Mouse (Mus musculus) spleen, adult 2 months (tissue): Measurements from ENCODE around the gene Rab6a. TPM values are rescaled to one million over a fixed set of nuclear protein-coding genes. Genes with fewer than 3 reads are reported as not detected.

ENCODE experiments used
- DNase-seq, 2 experiments: peaks; one replicate each; pipeline versions ENCODE4 v3.0.0 to v3.0.0-alpha.2; 2012 to 2021; ENCODE audit warnings: low spot score in 2 of 2, low read depth in 1 of 2
- H3K27ac ChIP-seq: fragments of 200-500 bp; 2 replicates; pipeline ENCODE4 v1.5.1; 2012; ENCODE audit warnings: low read length, inconsistent platforms; ENCODE audit not compliant: insufficient read depth
- H3K27me3 ChIP-seq: fragments of 200-500 bp; 2 replicates; pipeline ENCODE4 v1.6.1; 2012; ENCODE audit warnings: mild to moderate bottlenecking, moderate library complexity, low read length, inconsistent platforms; ENCODE audit not compliant: control insufficient read depth, insufficient read depth
- H3K36me3 ChIP-seq: fragments of 200-500 bp; 2 replicates; pipeline ENCODE4 v1.6.1; 2012; ENCODE audit warnings: mild to moderate bottlenecking, low read length, inconsistent platforms; ENCODE audit not compliant: control insufficient read depth, insufficient read depth
- H3K4me1 ChIP-seq: fragments of 200-500 bp; 2 replicates; pipeline ENCODE4 v1.6.1; 2011; ENCODE audit warnings: inconsistent platforms; ENCODE audit not compliant: control insufficient read depth, insufficient read depth, insufficient read length
- H3K4me3 ChIP-seq: fragments of 200-500 bp; 2 replicates; pipeline ENCODE4 v1.5.1; 2011; ENCODE audit warnings: mild to moderate bottlenecking, inconsistent platforms; ENCODE audit not compliant: insufficient read depth, insufficient read length; ENCODE audit errors: extremely low read depth
- CTCF ChIP-seq: fragments of 200-500 bp; IDR thresholded peaks from 2 replicates; pipeline ENCODE4 v1.5.1; 2011; ENCODE audit warnings: mild to moderate bottlenecking, inconsistent platforms; ENCODE audit not compliant: insufficient read depth, insufficient read length, insufficient replicate concordance; ENCODE audit errors: extremely low read depth
- POLR2A ChIP-seq: fragments of 200-500 bp; IDR thresholded peaks from 2 replicates; pipeline ENCODE4 v1.6.1; 2011; ENCODE audit warnings: low read depth, low read length, inconsistent platforms
- WGBS: fragments of 180-500 bp; shearing (Covaris S2); methylation state at CpG from one replicate; pipeline ENCODE4 v1.1.7; 2018; 5-methylcytosine and 5-hydroxymethylcytosine counted together
- polyA plus RNA-seq: library from polyadenylated mRNA; depleted of rRNA; stranded (reverse); fragments of >200 nt; gene quantifications from 2 replicates; pipeline ENCODE4 v1.2.3, GENCODE M21; 2012

Rab6a gene
- polyA plus RNA-seq, 1 experiment = 12.3 TPM

DNA sequence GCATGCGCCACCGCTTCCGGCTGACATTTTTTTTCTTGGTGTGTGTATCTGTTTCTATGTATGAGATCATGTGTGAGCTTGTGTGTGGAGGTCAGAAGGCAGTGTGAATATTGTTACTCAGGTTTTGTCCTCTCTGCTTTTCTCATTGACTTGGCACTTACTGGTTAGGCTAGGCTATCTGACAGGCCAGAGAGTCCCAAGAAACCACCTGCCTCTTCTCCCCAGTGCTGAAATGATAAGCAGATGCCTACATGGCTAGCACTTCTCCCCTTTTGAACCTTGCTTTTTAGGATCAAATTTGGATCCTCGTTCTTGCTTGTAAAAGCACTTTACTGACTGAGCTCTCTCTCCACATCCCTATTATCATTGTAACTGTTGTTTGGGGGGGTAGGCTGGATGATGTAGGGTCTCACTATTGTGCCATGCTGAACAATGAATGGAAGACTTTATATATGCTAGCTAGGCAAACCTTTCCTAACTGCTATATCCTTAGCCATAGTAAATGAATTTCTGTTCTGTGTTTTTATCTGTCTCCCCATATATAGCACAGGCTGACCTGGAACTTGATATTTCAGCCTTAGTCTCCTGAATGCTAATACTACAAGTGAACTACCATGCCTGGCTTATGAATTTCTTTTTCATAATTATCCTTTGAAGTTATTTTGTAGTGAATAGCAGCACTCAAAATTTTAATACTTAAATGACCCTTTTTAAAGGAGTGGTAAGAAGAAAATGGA lies 9.1 kb downstream of the Rab6a start:
- TF ChIP-seq POLR2A (no peak), CTCF (no peak)
- H3K4me3 ChIP-seq = no peak overlapping the region
- H3K36me3 ChIP-seq = no peaks in the 10 kb centered on the region
- H3K27me3 ChIP-seq = no peaks in the 10 kb centered on the region
- H3K27ac ChIP-seq = no peak overlapping the region
- 90% methylated on average over 4 of the region's 4 CpGs for WGBS
- no peak for DNase-seq
- no peaks in the 10 kb centered on the region for H3K4me1 ChIP-seq

DNA sequence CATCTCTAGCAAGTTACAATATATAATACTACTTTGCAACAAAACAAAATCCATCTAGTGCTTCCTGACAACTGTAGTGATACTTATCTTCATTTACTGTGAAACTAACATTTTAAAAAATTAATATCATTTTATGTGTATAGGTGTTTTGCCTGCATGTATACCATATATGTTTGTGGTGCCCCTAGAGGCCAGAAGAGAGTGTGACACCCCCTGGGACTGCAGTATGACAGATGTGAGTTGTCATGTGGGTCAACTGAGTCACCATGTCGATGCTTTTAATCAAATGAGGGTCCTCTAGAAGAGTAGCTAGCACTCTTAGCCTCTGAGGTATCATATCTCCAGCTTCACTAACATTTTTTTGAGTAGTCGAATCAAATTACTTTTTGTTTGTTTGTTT lies 15.1 kb downstream of the Rab6a start:
- no peak for DNase-seq
- no peak for TF ChIP-seq POLR2A
- TF ChIP-seq CTCF = peak; percentile 21; the same call in 1 of the 2 replicates
- no peaks in the 10 kb centered on the region for H3K36me3 ChIP-seq
- H3K27ac ChIP-seq = no peak overlapping the region
- no peak overlapping the region for H3K4me3 ChIP-seq
- no peaks in the 10 kb centered on the region for H3K4me1 ChIP-seq
- 70% methylated on average over 2 of the region's 2 CpGs for WGBS
- no peaks in the 10 kb centered on the region for H3K27me3 ChIP-seq

DNA sequence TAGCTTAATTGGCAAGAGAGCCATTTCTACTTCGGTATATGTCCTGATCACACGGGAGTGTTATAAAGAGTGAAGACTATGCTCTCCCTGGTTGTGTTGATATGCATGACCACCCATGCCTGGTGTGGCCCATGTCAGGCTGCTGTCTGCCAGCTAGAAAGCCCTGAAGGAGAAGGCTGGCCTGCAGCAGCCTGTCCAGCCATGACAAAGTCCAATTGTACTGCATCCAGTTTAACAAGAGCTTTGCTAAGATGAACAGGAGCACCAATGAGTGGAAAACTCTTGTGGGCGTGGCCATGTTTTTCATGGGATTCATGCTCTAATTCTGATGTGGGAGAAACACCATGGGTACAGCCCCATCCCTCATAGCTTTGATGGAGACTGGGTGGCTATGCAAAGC lies 17.3 kb downstream of the Rab6a start:
- TF ChIP-seq POLR2A = no peak
- no peak for TF ChIP-seq CTCF
- WGBS = 70% methylated on average over 3 of the region's 3 CpGs
- no peaks in the 10 kb centered on the region for H3K27me3 ChIP-seq
- H3K4me3 ChIP-seq = no peak overlapping the region
- peaks cover under 1% of the 10 kb centered on the region; the same call in 1 of the 2 replicates for H3K36me3 ChIP-seq
- no peaks in the 10 kb centered on the region for H3K4me1 ChIP-seq
- no peak overlapping the region for H3K27ac ChIP-seq
- DNase-seq = no peak

DNA sequence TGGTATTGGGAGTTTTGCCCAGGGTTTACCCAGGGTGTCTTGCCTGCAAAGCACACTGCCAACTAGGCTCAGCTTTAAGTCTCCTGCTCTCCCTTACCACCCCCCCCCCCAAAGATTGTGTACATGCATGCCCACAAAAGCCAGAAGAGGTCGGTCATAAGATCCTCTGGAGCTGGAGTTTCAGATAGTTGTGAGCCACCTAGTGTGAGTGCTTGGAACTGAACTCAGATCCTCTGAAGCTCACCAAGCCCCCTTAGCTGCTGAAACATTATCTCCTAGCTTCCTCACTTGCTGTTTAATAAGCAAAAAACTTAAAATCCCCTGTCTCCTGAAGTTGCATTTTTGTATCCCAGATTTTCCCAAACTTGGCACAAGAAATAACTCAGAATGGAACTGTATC lies 30.4 kb downstream of the Rab6a start:
- Histone ChIP-seq H3K27me3 (no peaks in the 10 kb centered on the region), H3K27ac (no peak overlapping the region), H3K4me3 (no peak overlapping the region), H3K36me3 (peaks cover 7% of the 10 kb centered on the region), H3K4me1 (no peaks in the 10 kb centered on the region)
- peak in 1 of 2 experiments; percentile 13 for DNase-seq
- WGBS = 3% methylated on average over 1 of the region's 1 CpGs
- peak; percentile 45; the same call in 1 of the 2 replicates for TF ChIP-seq CTCF
- no peak for TF ChIP-seq POLR2A

DNA sequence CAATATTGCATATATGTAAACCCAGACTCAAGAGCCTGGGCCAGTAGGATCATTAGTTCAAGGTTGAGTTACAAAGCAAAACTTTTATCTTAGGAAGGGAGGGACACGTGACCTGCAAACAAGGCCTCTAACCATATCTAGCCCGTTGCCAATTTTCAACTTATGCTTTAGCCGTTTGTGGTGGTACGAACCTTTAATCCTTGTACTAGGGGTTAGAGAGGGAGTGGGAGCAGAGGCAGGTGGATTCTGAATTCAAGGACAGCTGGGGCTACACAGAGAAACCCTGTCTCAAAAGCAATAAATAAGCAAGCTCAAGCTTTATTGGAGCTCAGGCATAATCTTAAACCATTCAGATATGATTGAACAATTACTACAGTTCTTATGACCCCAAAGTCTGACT lies 35.2 kb downstream of the Rab6a start:
- no peaks in the 10 kb centered on the region for H3K4me1 ChIP-seq
- no peak overlapping the region for H3K27ac ChIP-seq
- peaks cover 4% of the 10 kb centered on the region for H3K36me3 ChIP-seq
- TF ChIP-seq CTCF = no peak
- no peak for TF ChIP-seq POLR2A
- H3K4me3 ChIP-seq = no peak overlapping the region
- WGBS = 90% methylated on average over 4 of the region's 4 CpGs
- DNase-seq = no peak
- H3K27me3 ChIP-seq = no peaks in the 10 kb centered on the region

DNA sequence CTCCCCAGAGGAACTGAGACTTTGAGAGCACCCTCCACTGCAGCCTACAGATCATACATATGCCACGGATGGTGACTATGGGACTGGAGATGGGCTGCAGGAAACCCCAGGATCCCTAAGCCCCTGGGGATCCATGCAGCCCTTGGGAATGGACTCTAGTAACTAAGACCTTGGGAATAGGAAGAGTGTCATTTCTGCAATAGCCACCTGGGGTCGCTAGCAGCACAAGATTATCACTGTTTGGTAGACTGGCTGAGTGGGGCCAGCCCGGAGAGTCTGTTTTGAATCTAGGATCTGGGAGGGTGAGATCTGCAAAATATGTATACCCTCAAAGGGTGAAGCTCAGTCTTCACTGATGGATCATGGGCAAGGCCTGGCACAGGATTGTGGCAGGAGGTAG lies 37.9 kb downstream of the Rab6a start:
- H3K4me3 ChIP-seq = no peak overlapping the region
- H3K27me3 ChIP-seq = no peaks in the 10 kb centered on the region
- WGBS = 23% methylated on average over 3 of the region's 3 CpGs
- TF ChIP-seq POLR2A (no peak), CTCF (peak; percentile 17; the same call in 1 of the 2 replicates)
- H3K4me1 ChIP-seq = no peaks in the 10 kb centered on the region
- DNase-seq = peak in 1 of 2 experiments; percentile 10
- no peak overlapping the region for H3K27ac ChIP-seq
- H3K36me3 ChIP-seq = no peaks in the 10 kb centered on the region; the same call in 1 of the 2 replicates

DNA sequence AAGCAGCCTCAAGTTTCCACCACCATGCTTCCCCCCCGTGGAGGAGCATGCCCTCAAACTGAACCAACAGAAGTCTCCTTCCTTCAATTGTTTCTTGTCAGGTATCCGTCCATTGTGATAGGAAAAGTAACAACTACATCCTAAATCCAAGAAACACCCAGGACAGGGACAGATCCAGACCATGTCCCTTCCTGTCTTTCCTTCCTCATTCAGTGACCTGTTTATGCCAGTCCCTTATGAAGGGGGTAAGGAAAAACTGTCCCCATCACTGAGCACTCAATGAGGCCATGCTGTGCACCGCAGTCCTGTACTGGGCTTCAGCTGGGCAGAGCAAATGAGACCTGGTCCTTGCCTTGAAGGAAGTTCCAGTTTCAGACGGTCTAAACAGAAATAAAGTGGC lies 41.9 kb downstream of the Rab6a start:
- TF ChIP-seq CTCF = no peak
- no peak for TF ChIP-seq POLR2A
- Histone ChIP-seq H3K27ac (no peak overlapping the region), H3K4me3 (no peak overlapping the region), H3K27me3 (no peaks in the 10 kb centered on the region), H3K36me3 (no peaks in the 10 kb centered on the region), H3K4me1 (no peaks in the 10 kb centered on the region)
- DNase-seq = no peak
- 79% methylated on average over 4 of the region's 4 CpGs for WGBS

DNA sequence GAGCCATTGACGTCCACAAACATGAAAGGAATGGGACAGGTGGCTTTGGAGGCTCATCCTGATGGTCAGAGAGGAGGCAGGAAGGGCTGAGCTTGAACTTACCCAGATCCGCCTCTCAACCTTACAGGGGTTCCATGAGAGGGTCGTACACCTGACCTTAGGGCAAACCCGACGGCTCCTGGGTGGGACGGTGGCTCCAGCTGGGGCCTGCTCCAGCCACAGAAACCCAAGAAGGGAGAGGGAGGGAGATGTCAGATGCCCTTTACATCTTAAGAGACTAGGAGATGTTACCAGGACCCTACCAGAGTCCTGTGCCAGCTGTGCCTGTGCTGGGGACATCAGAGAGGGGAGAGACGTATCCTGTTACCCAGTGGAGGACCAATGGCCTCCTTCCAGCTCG lies 42.6 kb downstream of the Rab6a start:
- H3K27me3 ChIP-seq = no peaks in the 10 kb centered on the region
- no peak for TF ChIP-seq CTCF
- TF ChIP-seq POLR2A = no peak
- H3K27ac ChIP-seq = no peak overlapping the region
- no peaks in the 10 kb centered on the region for H3K36me3 ChIP-seq
- DNase-seq = no peak
- WGBS = 89% methylated on average over 8 of the region's 8 CpGs
- H3K4me3 ChIP-seq = no peak overlapping the region
- no peaks in the 10 kb centered on the region for H3K4me1 ChIP-seq
